In genomic region chr6:71980587-71980986, GRCm38 (mm10) we compare ENCODE assay signal across 16 mouse cellular contexts.
DNase-seq lines count a peak whose midpoint lies in the region; ATAC-seq and TF ChIP-seq lines count a peak whose summit lies in the region.
"Had no signal": no experiment of that assay in that cellular context is flagged by ENCODE, and none has a peak within 500 bp of the region (broad histone marks: within the 10 kb centered on the region; RNA-seq: fewer than 3 reads in every experiment).

No protein-coding gene starts in this region.

- TF ChIP-seq POLR2A in cortical plate, adult 2 months (IDR thresholded peaks at IDR 0.05; ENCODE audit: extremely low read depth, insufficient read depth, low read length), result no peak

- no peak for TF ChIP-seq CTCF in cortical plate, adult 2 months (IDR thresholded peaks at IDR 0.05; ENCODE audit: extremely low read depth, insufficient read depth, low read length)
- no peak for TF ChIP-seq CTCF in midbrain, postnatal 0 days (IDR thresholded peaks at IDR 0.05)

- H3K27me3 ChIP-seq in heart, embryonic 12.5 days (replicated peaks), result no peaks in the 10 kb centered on the region
- no peaks in the 10 kb centered on the region for H3K27me3 ChIP-seq in midbrain, embryonic 16.5 days (ENCODE audit: control insufficient read depth, insufficient read depth, low read depth, low read length)
- no peaks in the 10 kb centered on the region for H3K27me3 ChIP-seq in midbrain, embryonic 10.5 days (ENCODE audit: low read depth, poor library complexity, severe bottlenecking)
- H3K27me3 ChIP-seq in midbrain, postnatal 0 days (ENCODE audit: insufficient read depth, low read length), result no peaks in the 10 kb centered on the region
- H3K27me3 ChIP-seq: intestine, embryonic 15.5 days; neural tube, embryonic 12.5 days; stomach, embryonic 15.5 days had no signal

- H3K9me3 ChIP-seq in heart, embryonic 12.5 days (replicated peaks), result no peaks in the 10 kb centered on the region
- H3K9me3 ChIP-seq in midbrain, embryonic 16.5 days (replicated peaks; ENCODE audit: control insufficient read depth, low read length, poor library complexity, severe bottlenecking), result no peaks in the 10 kb centered on the region
- no peaks in the 10 kb centered on the region for H3K9me3 ChIP-seq in midbrain, embryonic 10.5 days (replicated peaks)
- H3K9me3 ChIP-seq in midbrain, postnatal 0 days (ENCODE audit: low read length), result no peaks in the 10 kb centered on the region
- H3K9me3 ChIP-seq: intestine, embryonic 15.5 days; neural tube, embryonic 12.5 days; stomach, embryonic 15.5 days had no signal

- ATAC-seq in heart, embryonic 12.5 days (ENCODE audit: insufficient number of reproducible peaks, low FRiP score), result no peak
- no peak for ATAC-seq in midbrain, embryonic 16.5 days
- ATAC-seq in neutrophil, adult 5-6 weeks (ENCODE audit: extremely low read depth, insufficient number of reproducible peaks, low FRiP score, poor library complexity, severe bottlenecking), result peak; percentile 21; the same call in 1 of the 2 replicates
- no peak for ATAC-seq in midbrain, postnatal 0 days (ENCODE audit: low FRiP score)
- ATAC-seq in megakaryocyte progenitor cell, adult 5-6 weeks (replicated peaks; ENCODE audit: poor library complexity), result no peak; the same call in 1 of the 2 replicates
- ATAC-seq: intestine, embryonic 15.5 days had no signal

- no peak overlapping the region for H3K9ac ChIP-seq in heart, embryonic 12.5 days
- no peak overlapping the region for H3K9ac ChIP-seq in midbrain, embryonic 16.5 days (ENCODE audit: low read depth, low read length)
- H3K9ac ChIP-seq in midbrain, postnatal 0 days (replicated peaks; ENCODE audit: low read length, poor library complexity, severe bottlenecking), result no peak overlapping the region
- H3K9ac ChIP-seq: intestine, embryonic 15.5 days; liver, embryonic 14.5 days; neural tube, embryonic 12.5 days; stomach, embryonic 15.5 days had no signal

- WGBS in heart, embryonic 12.5 days, result 72% methylated on average over 2 of the region's 2 CpGs
- WGBS in midbrain, embryonic 16.5 days, result 94% methylated on average over 2 of the region's 2 CpGs
- WGBS in midbrain, embryonic 10.5 days, result 100% methylated on average over 2 of the region's 2 CpGs
- 96% methylated on average over 2 of the region's 2 CpGs for WGBS in midbrain, postnatal 0 days

- peaks cover 50% of the 10 kb centered on the region for H3K4me1 ChIP-seq in heart, embryonic 12.5 days (replicated peaks)
- H3K4me1 ChIP-seq in midbrain, embryonic 16.5 days (ENCODE audit: control insufficient read depth, insufficient read depth, low read length), result no peaks in the 10 kb centered on the region
- no peaks in the 10 kb centered on the region for H3K4me1 ChIP-seq in midbrain, embryonic 10.5 days
- H3K4me1 ChIP-seq in cortical plate, adult 2 months (ENCODE audit: control insufficient read depth, insufficient read depth, low read length), result peaks cover 19% of the 10 kb centered on the region
- no peaks in the 10 kb centered on the region for H3K4me1 ChIP-seq in midbrain, postnatal 0 days (ENCODE audit: insufficient read depth, low read length)
- H3K4me1 ChIP-seq: intestine, embryonic 15.5 days; neural tube, embryonic 12.5 days; stomach, embryonic 15.5 days had no signal

- peaks cover 51% of the 10 kb centered on the region for H3K36me3 ChIP-seq in heart, embryonic 12.5 days
- H3K36me3 ChIP-seq in midbrain, embryonic 16.5 days (ENCODE audit: control insufficient read depth, insufficient read depth, low read length), result peaks cover 24% of the 10 kb centered on the region
- peaks cover 65% of the 10 kb centered on the region for H3K36me3 ChIP-seq in midbrain, embryonic 10.5 days
- H3K36me3 ChIP-seq in midbrain, postnatal 0 days (ENCODE audit: insufficient read depth, low read length), result peaks cover 51% of the 10 kb centered on the region

- no peak overlapping the region for H3K4me2 ChIP-seq in heart, embryonic 12.5 days
- H3K4me2 ChIP-seq in midbrain, embryonic 16.5 days (ENCODE audit: low read length), result no peak overlapping the region
- H3K4me2 ChIP-seq in midbrain, postnatal 0 days (ENCODE audit: low read depth, low read length, poor library complexity, severe bottlenecking), result no peak overlapping the region
- H3K4me2 ChIP-seq: intestine, embryonic 15.5 days; neural tube, embryonic 12.5 days; stomach, embryonic 15.5 days had no signal

- DNase-seq in heart, adult 8-10 months (ENCODE audit: low spot score), result no peak
- no peak for DNase-seq in midbrain, embryonic 10.5 days (ENCODE audit: low spot score)
- no peak for DNase-seq in midbrain, postnatal 0 days (ENCODE audit: low spot score)
- DNase-seq: adrenal gland, adult 8-10 months; cerebellum, adult 11-12 months; embryo, embryonic 11 days; kidney, postnatal 4 days had no signal

- peak overlapping the region; percentile 87 for H3K27ac ChIP-seq in heart, embryonic 12.5 days (ENCODE audit: poor library complexity, severe bottlenecking)
- H3K27ac ChIP-seq in midbrain, embryonic 16.5 days (ENCODE audit: low read length), result 0 out of 2 replicates have a peak overlapping the region, but pooled peaks have one; percentile 10
- H3K27ac ChIP-seq in midbrain, embryonic 10.5 days (replicated peaks), result no peak overlapping the region
- H3K27ac ChIP-seq in cortical plate, adult 2 months (ENCODE audit: insufficient read depth, low read length), result peak overlapping the region; percentile 62
- H3K27ac ChIP-seq in midbrain, postnatal 0 days (ENCODE audit: low read depth, low read length), result no peak overlapping the region
- H3K27ac ChIP-seq: intestine, embryonic 15.5 days; liver, embryonic 14.5 days; neural tube, embryonic 12.5 days had no signal

- no peak overlapping the region for H3K4me3 ChIP-seq in heart, embryonic 12.5 days
- H3K4me3 ChIP-seq in midbrain, embryonic 16.5 days (ENCODE audit: low read depth, low read length), result no peak overlapping the region
- no peak overlapping the region for H3K4me3 ChIP-seq in midbrain, embryonic 10.5 days
- H3K4me3 ChIP-seq in cortical plate, adult 2 months (ENCODE audit: insufficient read depth, low read length), result no peak overlapping the region
- no peak overlapping the region for H3K4me3 ChIP-seq in midbrain, postnatal 0 days (ENCODE audit: low read depth, low read length)
- H3K4me3 ChIP-seq: intestine, embryonic 15.5 days; neural tube, embryonic 12.5 days; stomach, embryonic 15.5 days had no signal

Comparison
In these comparisons a context has a peak if more than half of its experiments do, and no peak if none do; other contexts are left out.
1. H3K27ac ChIP-seq: peak in heart, embryonic 12.5 days (single experiment), midbrain, embryonic 16.5 days (single experiment) and cortical plate, adult 2 months (single experiment); none in midbrain, embryonic 10.5 days (single experiment) and midbrain, postnatal 0 days (single experiment).